ENCODE assay signal across 12 mouse cellular contexts in genomic region chr6:50328901-50329300, GRCm38 (mm10).
A peak's percentile ranks its signal among the peaks of the same experiment; 100 is the strongest.
DNase-seq lines count a peak whose midpoint lies in the region; ATAC-seq and TF ChIP-seq lines count a peak whose summit lies in the region.
"Had no signal": no experiment of that assay in that cellular context is flagged by ENCODE, and none has a peak within 500 bp of the region (broad histone marks: within the 10 kb centered on the region; RNA-seq: fewer than 3 reads in every experiment).

No protein-coding gene starts in this region.

- no peak for ATAC-seq in hindbrain, embryonic 11.5 days (ENCODE audit: low FRiP score)
- peak; percentile 88 for ATAC-seq in lung, postnatal 0 days
- no peak for ATAC-seq in activated CD4-positive, CD25-positive, alpha-beta regulatory T cell, adult 4 months
- ATAC-seq: midbrain, embryonic 13.5 days had no signal

- no peak overlapping the region for H3K4me2 ChIP-seq in hindbrain, embryonic 11.5 days (replicated peaks; ENCODE audit: low read depth, low read length)
- peak overlapping the region; percentile 11; the same call in 1 of the 2 replicates for H3K4me2 ChIP-seq in lung, postnatal 0 days (replicated peaks; ENCODE audit: low read depth, low read length)
- H3K4me2 ChIP-seq: liver, embryonic 15.5 days; midbrain, embryonic 13.5 days had no signal

- peaks cover 8% of the 10 kb centered on the region for H3K4me1 ChIP-seq in hindbrain, embryonic 10.5 days (replicated peaks)
- H3K4me1 ChIP-seq in hindbrain, embryonic 11.5 days (replicated peaks; ENCODE audit: control insufficient read depth, insufficient read depth, low read length), result no peaks in the 10 kb centered on the region
- no peaks in the 10 kb centered on the region; the same call in 1 of the 2 replicates for H3K4me1 ChIP-seq in lung, postnatal 0 days (ENCODE audit: insufficient read depth, low read depth, low read length)
- H3K4me1 ChIP-seq: liver, embryonic 15.5 days; midbrain, embryonic 13.5 days had no signal

- H3K9ac ChIP-seq in hindbrain, embryonic 11.5 days (ENCODE audit: low read depth, low read length), result no peak overlapping the region
- no peak overlapping the region for H3K9ac ChIP-seq in lung, postnatal 0 days (replicated peaks; ENCODE audit: low read depth)
- H3K9ac ChIP-seq: liver, embryonic 15.5 days; midbrain, embryonic 13.5 days had no signal

- TF ChIP-seq CTCF in lung, postnatal 0 days (IDR thresholded peaks at IDR 0.05), result no peak

- H3K27me3 ChIP-seq in hindbrain, embryonic 10.5 days (ENCODE audit: insufficient read depth, poor library complexity, severe bottlenecking), result no peaks in the 10 kb centered on the region
- no peaks in the 10 kb centered on the region for H3K27me3 ChIP-seq in hindbrain, embryonic 11.5 days (ENCODE audit: control insufficient read depth, insufficient read depth, low read length)
- no peaks in the 10 kb centered on the region for H3K27me3 ChIP-seq in lung, postnatal 0 days (replicated peaks; ENCODE audit: insufficient read depth, low read length)
- H3K27me3 ChIP-seq: liver, embryonic 15.5 days; midbrain, embryonic 13.5 days had no signal

- DNase-seq in hindbrain, embryonic 10.5 days (ENCODE audit: low spot score), result peak; percentile 12
- DNase-seq in hindbrain, embryonic 11.5 days (ENCODE audit: low spot score), result no peak
- DNase-seq in ZHBTc4 (ENCODE audit: low read depth, low spot score), result peak; percentile 82
- peak; percentile 45 for DNase-seq in fibroblast of lung, adult 2 months (ENCODE audit: low read depth)
- DNase-seq in lung, postnatal 0 days (ENCODE audit: low spot score), result peak; percentile 70
- no peak for DNase-seq in frontal cortex, adult 2 months (ENCODE audit: extremely low spot score in 1 of 2, low spot score in 1 of 2)
- DNase-seq: cerebellum, postnatal 14 days had no signal

- H3K9me3 ChIP-seq in hindbrain, embryonic 10.5 days, result no peaks in the 10 kb centered on the region
- H3K9me3 ChIP-seq in hindbrain, embryonic 11.5 days (ENCODE audit: control insufficient read depth, low read length), result no peaks in the 10 kb centered on the region
- H3K9me3 ChIP-seq in lung, postnatal 0 days (ENCODE audit: low read length), result no peaks in the 10 kb centered on the region
- H3K9me3 ChIP-seq: forebrain, embryonic 10.5 days; G1E; liver, embryonic 15.5 days; midbrain, embryonic 13.5 days had no signal

- peak overlapping the region; percentile 40; the same call in 1 of the 2 replicates for H3K27ac ChIP-seq in hindbrain, embryonic 10.5 days
- no peak overlapping the region for H3K27ac ChIP-seq in hindbrain, embryonic 11.5 days (ENCODE audit: low read depth, low read length)
- H3K27ac ChIP-seq in lung, postnatal 0 days (ENCODE audit: low read length), result no peak overlapping the region
- H3K27ac ChIP-seq: forebrain, embryonic 10.5 days; liver, embryonic 15.5 days; midbrain, embryonic 13.5 days had no signal

- no peak overlapping the region for H3K4me3 ChIP-seq in hindbrain, embryonic 10.5 days
- H3K4me3 ChIP-seq in hindbrain, embryonic 11.5 days (ENCODE audit: low read depth, low read length), result no peak overlapping the region
- H3K4me3 ChIP-seq in lung, postnatal 0 days (ENCODE audit: low read depth, low read length), result no peak overlapping the region
- H3K4me3 ChIP-seq: forebrain, embryonic 10.5 days; liver, embryonic 15.5 days; midbrain, embryonic 13.5 days had no signal

- WGBS in hindbrain, embryonic 10.5 days, result 39% methylated on average over 7 of the region's 7 CpGs
- 35% methylated on average over 7 of the region's 7 CpGs for WGBS in hindbrain, embryonic 11.5 days
- 25% methylated on average over 7 of the region's 7 CpGs for WGBS in lung, postnatal 0 days

- H3K36me3 ChIP-seq in hindbrain, embryonic 10.5 days, result no peaks in the 10 kb centered on the region
- no peaks in the 10 kb centered on the region for H3K36me3 ChIP-seq in hindbrain, embryonic 11.5 days (ENCODE audit: control insufficient read depth, insufficient read depth, low read length)
- H3K36me3 ChIP-seq in lung, postnatal 0 days (ENCODE audit: insufficient read depth, low read length), result no peaks in the 10 kb centered on the region
- H3K36me3 ChIP-seq: forebrain, embryonic 10.5 days; G1E; liver, embryonic 15.5 days; midbrain, embryonic 13.5 days had no signal

- no peak for TF ChIP-seq EP300 in lung, postnatal 0 days (IDR thresholded peaks at IDR 0.05)

Comparison
In these comparisons a context has a peak if more than half of its experiments do, and no peak if none do; other contexts are left out.
1. DNase-seq: peak in hindbrain, embryonic 10.5 days (single experiment), ZHBTc4 (single experiment), fibroblast of lung, adult 2 months (single experiment) and lung, postnatal 0 days (single experiment); none in hindbrain, embryonic 11.5 days (single experiment) and frontal cortex, adult 2 months (0 of 2).